Mouse (Mus musculus) cerebellum, adult 9-10 months (tissue): ENCODE results near the gene Gprin3.

Experiments used
- DNase-seq: peaks from one replicate; pipeline ENCODE4 v3.0.0; 2022

The Gprin3 gene

DNA sequence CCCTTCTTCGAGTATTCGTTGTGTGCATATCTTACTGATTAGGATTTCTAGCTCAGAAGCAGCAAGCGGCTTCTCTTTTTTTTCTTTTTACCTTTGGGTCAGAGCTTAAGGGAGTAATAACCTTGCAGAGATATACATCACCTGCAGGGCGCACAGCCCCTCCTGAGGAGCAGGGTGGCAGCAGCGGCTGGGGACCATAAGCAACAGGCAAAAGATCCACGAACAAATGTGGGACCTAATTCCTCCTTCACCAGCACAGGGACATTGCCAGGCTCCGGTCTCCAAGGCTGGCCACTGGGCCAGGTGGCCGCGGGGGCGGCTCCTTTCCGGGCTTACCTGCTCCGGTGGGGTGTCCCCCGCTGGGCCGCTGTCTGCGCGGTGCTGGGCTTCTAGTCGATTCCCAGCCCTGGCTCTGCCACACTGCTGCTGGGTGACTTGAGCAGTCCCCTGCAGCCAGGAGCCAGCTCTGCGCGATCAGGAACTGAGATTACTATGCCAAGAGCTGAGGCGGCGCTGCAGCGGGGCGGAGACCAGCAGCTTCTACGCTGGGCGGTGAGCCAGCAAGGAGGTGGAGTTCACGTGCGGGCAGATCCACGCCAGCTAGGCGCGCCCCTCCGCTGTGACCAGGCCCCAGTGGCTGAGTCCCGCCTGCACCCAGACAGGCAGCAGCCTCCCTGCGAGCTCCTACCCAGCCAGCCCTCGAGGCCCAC is at the start of gene Gprin3:
Gprin3 (minus strand) TSS at position 471 of the 710 bp plus-strand sequence.
- DNase-seq, result peak; percentile 97

DNA sequence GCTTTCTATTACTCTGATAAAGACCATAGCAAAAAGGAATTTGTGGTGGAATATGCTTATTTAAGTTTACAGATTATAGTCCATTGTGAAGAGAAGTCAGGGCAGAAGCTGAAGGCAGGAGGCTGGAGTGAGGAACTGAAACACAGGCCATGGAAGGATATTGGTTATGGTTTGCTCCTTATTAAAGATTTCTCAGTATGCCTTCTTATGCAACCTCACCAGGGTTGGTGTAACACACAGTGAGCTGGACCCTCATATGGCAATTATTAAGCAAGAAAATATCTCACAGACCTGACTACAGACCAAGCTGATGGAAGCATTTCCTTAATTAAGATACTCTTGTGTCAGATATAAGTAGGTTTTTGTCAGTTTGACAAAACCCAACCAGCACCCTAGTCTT is 32.8 kb upstream of the Gprin3 start:
- no peak for DNase-seq

DNA sequence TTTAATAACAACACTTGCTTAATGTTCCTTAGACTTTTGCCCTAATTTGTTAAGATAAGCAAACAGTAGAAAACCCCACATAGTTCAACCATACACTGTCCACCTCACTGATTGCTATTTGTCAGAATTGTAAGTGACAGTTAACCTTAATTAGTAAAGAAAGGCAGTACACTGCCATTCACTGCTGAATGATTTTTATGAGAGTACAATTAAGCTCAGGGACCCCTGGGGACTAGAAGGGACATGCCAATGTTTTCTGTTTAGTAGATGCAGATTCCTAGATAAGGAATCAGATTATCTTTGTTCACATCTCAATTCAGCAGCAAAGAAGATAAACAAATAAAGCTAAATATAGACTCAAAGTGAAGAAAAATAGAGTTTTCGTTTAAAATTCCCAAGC is 30.0 kb upstream of the Gprin3 start:
- no peak for DNase-seq

DNA sequence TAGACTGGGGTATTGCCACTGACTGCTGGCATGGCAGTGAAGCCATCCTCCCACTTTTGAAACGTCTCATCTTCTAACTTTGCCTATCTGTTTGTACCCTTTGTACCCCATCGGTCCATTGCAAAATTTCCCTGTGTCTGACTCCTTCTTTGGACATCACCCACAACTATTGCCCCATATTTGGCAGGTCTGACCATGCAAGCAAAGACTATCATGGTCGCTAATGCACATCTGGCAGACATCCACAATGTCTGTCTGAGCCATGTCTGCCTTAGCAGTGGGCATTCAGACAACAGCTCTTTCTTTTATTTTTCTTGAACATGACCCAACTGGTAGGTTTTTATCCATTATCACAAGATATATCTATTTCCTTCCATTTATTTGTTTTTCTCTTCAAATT is 25.3 kb upstream of the Gprin3 start:
- no peak for DNase-seq

GRCm38 (mm10) chr6:59445101-59445503 is 19.0 kb upstream of the Gprin3 start:
- peak; percentile 66 for DNase-seq

DNA sequence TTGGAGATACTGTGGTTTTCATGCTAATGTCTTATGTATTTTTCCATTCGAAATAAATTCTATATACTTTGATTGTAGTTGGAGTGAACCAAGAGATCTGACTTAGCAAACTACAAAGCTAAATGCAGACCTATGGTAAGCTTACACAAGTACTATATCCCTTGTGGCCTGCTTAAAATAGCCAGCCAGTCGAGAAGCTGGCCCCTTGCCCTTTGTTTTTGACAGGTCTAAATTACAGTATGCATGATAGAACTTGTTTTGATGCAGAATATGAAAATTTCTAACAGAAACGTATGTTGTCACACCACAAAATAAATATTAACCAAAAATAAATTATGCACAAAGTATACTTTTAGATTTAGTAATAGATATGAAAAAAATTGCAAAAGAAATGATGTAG is 9.8 kb upstream of the Gprin3 start:
- DNase-seq, result no peak

GRCm38 (mm10) chr6:59433116-59433515 is 7.0 kb upstream of the Gprin3 start:
- DNase-seq, result no peak

- no peak for DNase-seq
These were observed 416 bp upstream of the Gprin3 start for GRCm38 (mm10) chr6:59426534-59426885.

DNA sequence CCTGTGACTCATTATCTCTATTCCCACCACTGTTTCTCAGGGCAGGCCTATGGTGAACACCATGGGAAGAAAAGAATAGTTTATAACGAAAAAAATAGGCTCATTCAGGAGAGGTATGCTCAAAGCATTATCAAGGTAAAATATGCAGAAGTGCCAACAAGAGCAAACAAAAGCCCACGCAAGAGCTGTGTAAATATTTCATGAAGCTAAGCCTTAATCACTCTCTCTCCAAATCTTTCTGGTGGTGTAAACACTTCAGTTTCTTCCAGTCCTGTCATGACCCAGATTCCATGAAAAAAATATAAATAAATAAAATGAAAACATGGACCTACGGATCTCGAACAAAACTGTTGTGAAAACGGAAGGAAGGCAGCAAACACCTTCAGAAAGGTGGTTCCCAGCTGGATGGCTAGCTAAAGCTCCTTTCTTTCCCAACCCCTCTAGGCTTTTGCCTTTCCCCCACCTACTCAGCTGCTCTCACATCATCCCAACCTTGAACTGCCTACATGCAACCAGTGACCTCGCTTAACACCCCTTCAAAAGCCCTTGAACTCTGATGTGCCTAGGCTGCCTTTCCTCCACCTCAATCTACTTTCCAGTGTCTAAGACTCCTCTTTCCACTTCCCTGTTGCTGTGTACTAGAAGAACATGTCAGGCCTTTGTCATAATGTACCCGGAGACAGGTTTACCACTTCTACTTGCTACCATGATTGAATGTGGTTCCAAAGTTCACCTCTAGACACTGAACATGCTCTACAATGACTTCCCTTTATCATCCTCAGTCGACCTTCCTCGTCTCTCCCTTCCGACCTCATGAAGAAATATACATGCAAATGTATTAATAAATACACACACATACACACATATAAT is 988 bp downstream of the Gprin3 start:
- peak; percentile 60 for DNase-seq

GRCm38 (mm10) chr6:59423836-59424235 is 2.3 kb downstream of the Gprin3 start:
- DNase-seq, result no peak

DNA sequence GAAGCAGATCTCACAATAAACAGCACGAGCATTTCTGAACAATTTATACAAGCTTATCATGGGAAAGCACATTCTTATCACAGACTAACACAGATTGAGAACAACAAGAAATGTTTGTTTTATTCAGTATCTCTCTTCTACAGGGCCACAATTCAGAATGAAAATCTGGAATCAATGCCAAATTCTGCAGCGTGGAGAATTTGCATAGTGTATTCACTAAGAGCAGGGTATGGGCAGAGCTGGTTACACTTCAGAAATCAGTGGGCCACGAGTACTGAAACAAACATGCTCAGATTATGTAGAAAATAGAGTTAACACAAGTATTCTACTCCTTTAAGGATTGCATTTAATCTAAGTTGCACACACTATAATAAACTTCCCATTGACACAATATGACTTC is 6.8 kb downstream of the Gprin3 start:
- DNase-seq, result no peak

DNA sequence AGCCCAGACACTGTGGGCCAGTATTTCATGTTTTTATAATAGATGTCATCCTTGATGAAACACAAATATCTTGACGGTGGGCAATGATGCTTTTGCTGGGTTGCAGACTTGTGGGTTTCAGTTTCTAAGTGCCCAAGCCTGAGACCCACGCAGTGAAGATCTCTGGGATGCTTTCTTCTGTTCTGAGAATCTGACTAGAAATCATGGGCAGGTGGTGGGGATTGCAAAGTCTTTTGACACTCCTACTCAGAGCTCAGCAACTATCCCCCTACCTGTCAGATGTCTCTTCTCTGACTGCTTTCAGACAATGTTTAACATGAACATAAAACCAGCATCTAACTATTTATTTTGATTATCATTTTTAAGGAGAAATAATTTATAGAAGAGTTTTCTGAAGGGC is 7.4 kb downstream of the Gprin3 start:
- DNase-seq, result no peak

DNA sequence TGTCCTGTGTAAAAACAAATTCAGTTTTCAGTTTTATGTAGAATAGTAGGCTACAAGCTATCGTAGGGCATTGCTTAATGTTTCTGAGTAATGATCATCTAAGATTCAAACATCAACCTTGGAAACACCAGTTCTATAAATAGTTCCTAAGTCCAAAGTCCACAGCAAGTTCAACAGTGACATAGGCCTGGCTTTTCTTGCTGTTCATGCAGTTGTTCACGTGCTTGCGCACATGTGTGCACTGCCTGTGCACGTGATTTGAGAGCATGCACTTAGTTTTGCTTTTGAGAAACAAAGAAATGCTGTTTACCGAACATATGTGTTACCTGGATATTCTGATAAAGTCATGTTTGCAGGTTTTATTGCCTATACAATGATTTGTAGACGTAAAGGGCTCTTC is 11.3 kb downstream of the Gprin3 start:
- DNase-seq, result no peak

DNA sequence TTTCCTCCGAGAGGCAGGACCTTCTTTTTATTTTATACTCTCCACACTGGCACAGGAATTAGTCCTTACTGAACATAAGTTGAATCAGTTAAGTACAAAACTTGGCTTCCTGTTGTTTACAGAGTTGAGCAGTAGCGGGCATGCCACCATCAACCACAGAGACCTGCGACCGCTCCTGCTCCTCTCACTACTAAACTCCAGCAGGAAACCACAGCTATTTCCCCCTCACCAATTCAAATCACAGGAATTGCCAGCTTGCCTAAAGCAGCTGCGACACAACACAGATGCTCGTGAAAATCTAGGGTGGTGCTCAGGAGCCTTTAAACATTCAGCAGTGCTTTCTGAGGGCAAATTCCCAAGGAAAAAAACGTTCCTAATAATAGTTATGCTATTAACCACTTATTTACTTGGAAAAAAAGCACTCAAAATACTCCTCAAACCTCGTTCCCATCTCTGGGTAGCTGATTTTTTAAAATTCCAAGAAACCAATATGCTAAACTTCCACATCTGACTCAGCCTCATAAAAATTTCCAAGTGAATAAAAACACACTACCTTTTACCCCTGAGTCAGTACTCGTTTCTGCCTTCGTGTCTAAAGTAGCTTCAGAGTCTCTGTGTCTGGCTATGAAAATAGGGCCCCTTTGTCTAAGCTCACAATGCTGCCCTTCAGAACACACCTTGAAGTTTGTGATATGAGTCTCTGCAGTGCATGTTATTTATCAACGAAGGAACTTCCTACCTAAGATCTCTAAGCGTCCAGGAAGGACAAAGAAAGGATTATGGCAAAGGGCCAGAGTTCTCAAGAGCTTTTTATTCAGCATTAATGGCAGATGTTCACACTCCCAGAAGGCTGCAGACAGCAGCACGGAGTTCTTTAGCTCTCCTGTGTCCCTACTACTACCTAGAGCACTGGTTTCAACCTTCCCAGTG is 13.4 kb downstream of the Gprin3 start:
- DNase-seq, result no peak

- DNase-seq, result no peak
These were observed 16.9 kb downstream of the Gprin3 start for GRCm38 (mm10) chr6:59409001-59409700.

DNA sequence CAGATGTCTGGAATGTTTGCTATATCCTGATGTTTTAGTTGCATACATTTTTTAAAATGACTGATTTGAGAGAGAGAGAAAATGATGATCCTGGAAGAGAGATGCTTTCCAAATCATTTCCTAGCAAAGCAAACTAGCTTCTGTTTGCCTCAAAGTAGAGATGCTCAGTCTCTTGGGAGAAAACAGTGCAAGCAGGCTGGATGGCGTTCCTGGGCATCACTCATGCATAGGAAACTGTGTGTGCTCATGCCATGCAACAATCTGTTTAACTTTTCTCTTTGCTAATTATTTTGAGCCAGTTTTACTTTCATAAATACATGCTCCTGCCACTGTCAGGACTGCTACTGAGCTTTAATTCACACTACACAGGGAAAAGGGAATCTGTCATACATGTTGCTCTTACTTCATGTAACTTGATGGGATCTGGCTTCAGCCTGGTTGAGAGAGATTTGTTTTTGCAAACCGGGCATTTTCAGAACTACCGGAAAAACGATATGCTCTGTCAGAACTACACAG is 18.6 kb downstream of the Gprin3 start:
- no peak for DNase-seq

- no peak for DNase-seq
These were observed 35.9 kb downstream of the Gprin3 start for GRCm38 (mm10) chr6:59390208-59390607.

DNA sequence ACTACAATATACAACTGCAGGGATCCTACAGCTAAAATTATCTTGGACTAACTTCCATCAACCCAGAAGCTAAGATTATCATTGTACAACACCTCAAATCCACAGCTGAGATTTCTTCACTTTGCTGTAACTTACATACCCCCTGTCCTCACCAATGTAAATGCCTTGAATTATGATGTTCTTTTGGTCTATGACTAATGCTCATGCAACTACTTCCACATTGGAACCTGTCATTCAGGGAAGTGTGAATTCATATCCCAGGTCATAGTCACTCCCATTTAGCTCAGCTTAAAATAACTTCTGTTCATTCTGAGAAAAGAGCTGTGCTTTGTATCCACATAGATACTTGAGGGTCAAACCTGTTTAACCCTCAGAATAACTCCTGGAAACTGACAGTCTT is 60.8 kb downstream of the Gprin3 start:
- no peak for DNase-seq

DNA sequence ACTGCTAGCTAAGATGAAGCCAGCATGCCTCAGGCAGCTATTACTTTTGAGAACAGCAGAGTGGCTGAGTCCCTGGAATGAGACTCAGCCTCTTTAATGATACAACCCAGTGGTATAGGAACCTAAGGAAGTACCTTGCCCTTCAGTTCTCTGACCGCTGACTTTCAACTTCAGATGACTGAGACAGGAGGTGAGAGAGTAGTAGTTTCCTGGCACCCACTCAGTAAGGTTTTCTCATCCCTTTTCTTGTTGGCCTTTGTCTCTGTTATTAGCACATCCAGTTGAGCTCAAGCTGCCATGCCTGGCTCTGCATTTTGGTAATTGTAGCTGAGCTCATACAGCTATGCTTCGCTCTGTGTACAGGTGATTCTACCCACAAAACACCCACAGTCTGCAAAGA is 62.8 kb downstream of the Gprin3 start:
- DNase-seq, result no peak

DNA sequence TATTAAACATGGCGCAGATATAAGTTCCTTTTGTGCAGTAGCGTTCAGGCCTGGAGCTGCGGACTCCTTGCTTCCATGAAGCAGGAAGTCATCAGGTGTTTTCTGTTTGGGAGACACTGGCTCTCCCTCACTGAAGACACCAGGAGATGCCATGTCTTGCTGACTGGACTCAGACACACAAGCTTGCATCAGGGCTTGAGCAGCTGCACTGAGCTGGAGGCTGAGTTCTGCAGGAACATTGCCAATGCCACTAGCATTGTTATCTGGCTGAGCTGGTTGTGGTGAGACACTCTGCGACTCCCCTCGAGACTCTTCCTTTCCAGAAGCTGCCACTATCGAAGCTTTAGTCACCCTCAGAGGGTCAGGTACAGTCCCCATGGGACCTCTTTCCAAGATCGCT is 71.2 kb downstream of the Gprin3 start:
- DNase-seq, result no peak

DNA sequence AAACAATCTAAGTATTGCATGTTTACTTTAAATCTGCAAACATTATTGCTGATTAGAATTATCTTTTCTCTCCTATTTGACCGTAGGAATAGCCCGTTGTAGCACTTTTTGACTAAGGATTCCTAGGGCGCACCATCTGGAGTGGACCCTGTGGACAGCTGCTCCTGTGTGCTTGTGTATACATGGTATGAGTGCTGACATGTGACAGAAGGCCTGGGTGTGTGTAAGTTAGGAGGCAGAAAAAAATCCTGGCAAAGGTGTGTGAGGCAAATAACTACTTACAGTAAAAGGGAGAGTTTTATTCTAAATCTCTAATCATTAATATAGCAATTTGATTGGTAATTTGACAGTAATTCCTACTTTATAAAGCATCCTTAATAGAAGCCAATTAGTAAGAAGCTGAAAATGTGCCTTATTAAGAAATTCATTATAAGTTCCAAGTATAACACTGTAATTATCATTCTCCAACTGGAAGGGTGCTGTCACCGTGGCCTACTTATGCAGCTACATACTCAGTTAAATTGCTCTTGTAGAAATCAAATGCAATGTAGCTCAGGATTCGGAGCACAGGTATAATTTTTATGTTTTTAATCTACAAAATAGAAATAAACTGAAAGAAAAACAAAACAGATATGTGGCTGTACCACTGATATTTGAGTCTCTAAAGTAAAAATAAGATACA is 74.8 kb downstream of the Gprin3 start:
- DNase-seq, result peak; percentile 85

- DNase-seq, result no peak
These were observed 77.4 kb downstream of the Gprin3 start for GRCm38 (mm10) chr6:59348673-59349072.
